Mouse (Mus musculus): ENCODE results near the gene Zbtb44.

DNA sequence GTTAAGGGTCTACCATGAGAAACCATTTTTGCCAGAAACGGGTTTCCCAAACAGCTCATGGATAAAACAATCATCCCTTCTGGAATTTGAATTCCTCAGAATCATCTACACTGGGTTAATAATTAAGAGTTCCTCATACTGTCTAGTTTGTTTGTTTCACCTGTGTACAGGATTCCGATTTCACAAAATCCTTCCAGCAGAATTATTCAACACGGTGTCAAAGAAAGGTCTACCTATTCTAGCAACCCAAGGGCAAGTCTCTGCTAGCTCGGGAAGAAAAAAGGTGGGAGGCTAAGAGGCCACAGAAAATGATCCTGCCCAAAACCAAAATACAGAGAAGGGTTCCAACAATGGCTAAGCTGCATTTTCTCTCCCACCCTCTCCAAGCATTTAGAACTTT, 2.2 kb upstream of the Zbtb44 start:
- TF ChIP-seq CTCF (IDR thresholded peaks at IDR 0.05; ENCODE audit: low read depth): no peak
- TF ChIP-seq EP300 (IDR thresholded peaks at IDR 0.05; ENCODE audit: low read depth): no peak

Measured in liver, postnatal 0 days (tissue).